Mouse (Mus musculus) brain, embryonic 14.5 days (tissue): ENCODE measurements around the gene Fads2.

ENCODE experiments used
- CTCF ChIP-seq: fragments of 200-500 bp; IDR thresholded peaks from 2 replicates; pipeline ENCODE4 v1.5.1; 2012; ENCODE audit warnings: inconsistent platforms, mild to moderate bottlenecking, moderate library complexity, borderline replicate concordance; ENCODE audit not compliant: insufficient read depth, insufficient read length; ENCODE audit errors: extremely low read depth
- POLR2A ChIP-seq: fragments of 200-500 bp; IDR thresholded peaks from 2 replicates; pipeline ENCODE4 v1.6.1; 2012; ENCODE audit warnings: mild to moderate bottlenecking, inconsistent platforms, borderline replicate concordance; ENCODE audit not compliant: poor library complexity, insufficient read depth, insufficient read length, severe bottlenecking; ENCODE audit errors: extremely low read depth

DNA sequence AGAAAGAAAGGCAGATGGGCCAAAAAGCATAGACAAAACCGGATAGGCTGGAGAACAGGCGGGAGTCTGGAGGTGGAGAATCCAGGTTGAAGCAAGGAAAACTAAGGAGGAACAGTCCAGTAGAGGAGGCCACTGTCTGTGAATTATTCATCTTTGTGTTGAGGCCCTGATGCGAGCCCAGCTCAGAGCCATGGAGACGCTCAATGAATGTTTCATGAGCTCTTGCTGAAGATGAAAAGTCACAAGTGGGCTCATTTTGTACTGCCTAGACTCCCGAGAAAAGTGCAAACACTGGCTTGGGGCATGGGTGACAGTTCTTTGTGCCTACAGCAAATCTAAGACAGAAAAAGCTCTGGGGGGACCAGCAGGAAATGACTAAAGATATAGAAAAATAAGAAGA is 3.7 kb downstream of the Fads2 start:
- TF ChIP-seq CTCF (no peak), POLR2A (no peak)
